Mouse (Mus musculus): ENCODE results near the gene Sectm1b. TPM values are rescaled to one million over a fixed set of nuclear protein-coding genes. Genes with fewer than 3 reads are reported as not detected.

The Sectm1b gene
- polyA plus RNA-seq, 1 experiment, result not detected

GRCm38 (mm10) chr11:121006184-121006583 lies 57.2 kb downstream of the Sectm1b start:
- 74% methylated on average over 6 of the region's 6 CpGs for WGBS
- H3K4me3 ChIP-seq (replicated peaks; ENCODE audit: control insufficient read depth, low read depth, low read length), result no peak overlapping the region
- H3K27ac ChIP-seq (ENCODE audit: control insufficient read depth, insufficient read depth, low read depth, low read length, poor library complexity), result no peak overlapping the region
- no peaks in the 10 kb centered on the region; the same call in 1 of the 2 replicates for H3K4me1 ChIP-seq (ENCODE audit: control insufficient read depth, insufficient read depth, low read length)
- TF ChIP-seq CTCF (IDR thresholded peaks at IDR 0.05; ENCODE audit: control insufficient read depth, insufficient read depth, low read length) (no peak), POLR2A (IDR thresholded peaks at IDR 0.05; ENCODE audit: borderline replicate concordance, control insufficient read depth, low read depth, low read length) (no peak)

- 64% methylated on average over 5 of the region's 5 CpGs for WGBS
- no peaks in the 10 kb centered on the region; the same call in 1 of the 2 replicates for H3K4me1 ChIP-seq (ENCODE audit: control insufficient read depth, insufficient read depth, low read length)
- no peak overlapping the region for H3K4me3 ChIP-seq (replicated peaks; ENCODE audit: control insufficient read depth, low read depth, low read length)
- no peak for TF ChIP-seq CTCF (IDR thresholded peaks at IDR 0.05; ENCODE audit: control insufficient read depth, insufficient read depth, low read length)
- TF ChIP-seq POLR2A (IDR thresholded peaks at IDR 0.05; ENCODE audit: borderline replicate concordance, control insufficient read depth, low read depth, low read length), result no peak
- no peak overlapping the region for H3K27ac ChIP-seq (ENCODE audit: control insufficient read depth, insufficient read depth, low read depth, low read length, poor library complexity)
Observed at GRCm38 (mm10) chr11:121004281-121004680, 59.1 kb downstream of the Sectm1b start.

Other genes starting within 250 kb of the Sectm1b start
- 6.1 and 16.1 TPM in 2 replicates for gene Fasn, start 239.0 kb downstream of the Sectm1b start, polyA plus RNA-seq (2011; ENCODE audit: insufficient read depth, insufficient read length, low replicate concordance, missing spikeins)
- 2.7 and 14.6 TPM in 2 replicates for gene Ccdc57, start 130.7 kb downstream of the Sectm1b start, polyA plus RNA-seq (2011; ENCODE audit: insufficient read depth, insufficient read length, low replicate concordance, missing spikeins)
- gene Slc16a3, start 115.1 kb downstream of the Sectm1b start, polyA plus RNA-seq (2011; ENCODE audit: insufficient read depth, insufficient read length, low replicate concordance, missing spikeins), result 14.3 and 50.1 TPM in 2 replicates
- gene Csnk1d, start 72.2 kb downstream of the Sectm1b start, polyA plus RNA-seq (2011; ENCODE audit: insufficient read depth, insufficient read length, low replicate concordance, missing spikeins), result 35.6 and 58.3 TPM in 2 replicates
- gene Cd7, start 24.2 kb downstream of the Sectm1b start, polyA plus RNA-seq (2011; ENCODE audit: insufficient read depth, insufficient read length, low replicate concordance, missing spikeins), result 1.7 and 3.6 TPM in 2 replicates
- gene Sectm1a, start 17.7 kb upstream of the Sectm1b start, polyA plus RNA-seq (2011; ENCODE audit: insufficient read depth, insufficient read length, low replicate concordance, missing spikeins), result not detected in 2 replicates
- gene Tex19.2, start 55.1 kb upstream of the Sectm1b start, polyA plus RNA-seq (2011; ENCODE audit: insufficient read depth, insufficient read length, low replicate concordance, missing spikeins), result not detected in 2 replicates
- 6.6 TPM in 1 of 2 replicates, not detected in the other for gene Tex19.1, start 82.6 kb upstream of the Sectm1b start, polyA plus RNA-seq (2011; ENCODE audit: insufficient read depth, insufficient read length, low replicate concordance, missing spikeins)
- not detected in 2 replicates for gene Uts2r, start 96.7 kb upstream of the Sectm1b start, polyA plus RNA-seq (2011; ENCODE audit: insufficient read depth, insufficient read length, low replicate concordance, missing spikeins)
- gene Hexdc, start 140.9 kb upstream of the Sectm1b start, polyA plus RNA-seq (2011; ENCODE audit: insufficient read depth, insufficient read length, low replicate concordance, missing spikeins), result 5.0 and 11.8 TPM in 2 replicates
- 5.5 and 7.4 TPM in 2 replicates for gene Ogfod3, start 141.1 kb upstream of the Sectm1b start, polyA plus RNA-seq (2011; ENCODE audit: insufficient read depth, insufficient read length, low replicate concordance, missing spikeins)
- 27.8 and 54.0 TPM in 2 replicates for gene Cybc1, start 165.8 kb upstream of the Sectm1b start, polyA plus RNA-seq (2011; ENCODE audit: insufficient read depth, insufficient read length, low replicate concordance, missing spikeins)
- gene Narf, start 173.7 kb upstream of the Sectm1b start, polyA plus RNA-seq (2011; ENCODE audit: insufficient read depth, insufficient read length, low replicate concordance, missing spikeins), result 30.0 and 41.2 TPM in 2 replicates
- 11.7 and 24.6 TPM in 2 replicates for gene Foxk2, start 196.4 kb upstream of the Sectm1b start, polyA plus RNA-seq (2011; ENCODE audit: insufficient read depth, insufficient read length, low replicate concordance, missing spikeins)

All from bone marrow, adult 2 months (tissue).